Mouse (Mus musculus): ENCODE measurements around the gene Chst4.

DNA sequence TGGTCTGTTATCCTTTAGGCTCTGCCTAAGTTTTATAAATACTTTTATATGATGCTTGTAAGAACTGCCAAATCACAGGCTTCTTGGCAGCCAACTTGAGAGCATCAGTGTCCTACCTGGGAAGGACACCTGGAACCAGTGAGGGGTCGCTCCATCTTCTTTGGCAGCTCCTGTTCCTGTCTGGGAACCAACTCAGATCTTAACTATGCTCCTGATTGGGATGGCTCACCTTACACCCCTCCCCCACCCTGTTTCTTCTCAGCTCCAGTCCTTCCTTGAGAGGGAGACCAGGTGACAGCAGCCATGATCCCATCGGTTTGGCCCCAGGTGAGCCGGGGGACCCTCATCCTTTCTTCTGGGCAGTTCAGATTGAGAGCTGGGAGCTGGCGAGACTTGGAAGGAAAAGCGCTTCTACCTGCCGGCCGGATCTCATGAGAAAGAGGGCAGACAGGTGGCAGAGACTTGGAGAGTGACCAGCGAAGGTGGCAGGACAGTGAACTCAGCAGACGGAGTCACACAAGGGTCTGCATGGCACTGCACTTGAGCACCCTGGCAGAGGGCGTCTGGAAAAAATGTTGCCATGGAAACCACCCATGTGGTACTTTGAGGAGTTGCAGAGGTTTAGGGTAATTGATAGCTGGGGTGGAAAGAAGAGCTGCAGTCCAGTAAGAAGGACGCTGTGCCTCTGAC lies 43.0 kb upstream of the Chst4 start:
- TF ChIP-seq CTCF (conservative IDR thresholded peaks at IDR 0.05; ENCODE audit: low read length) (no peak), NANOG (IDR thresholded peaks at IDR 0.05; ENCODE audit: borderline replicate concordance, low read length) (no peak)

Measured in E14TG2a.4 (cell line).